ENCODE assay signal across 7 mouse cellular contexts in genomic region chr14:20891941-20892402, GRCm38 (mm10). TPM values are rescaled to one million over a fixed set of nuclear protein-coding genes. Genes with fewer than 3 reads are reported as not detected.
DNase-seq lines count a peak whose midpoint lies in the region; ATAC-seq lines count a peak whose summit lies in the region.

No protein-coding gene starts in this region.

- peak overlapping the region; percentile 86 for H3K27ac ChIP-seq in lung, embryonic 16.5 days (ENCODE audit: low read length)

- WGBS in lung, embryonic 16.5 days, result 27% methylated on average over 9 of the region's 9 CpGs

- H3K36me3 ChIP-seq in lung, embryonic 16.5 days (ENCODE audit: control insufficient read depth, insufficient read depth, low read length), result no peaks in the 10 kb centered on the region

- H3K4me3 ChIP-seq in lung, embryonic 16.5 days (ENCODE audit: low read length), result no peak overlapping the region

- H3K27me3 ChIP-seq in lung, embryonic 16.5 days (ENCODE audit: control insufficient read depth, insufficient read depth, low read depth, low read length), result no peaks in the 10 kb centered on the region

- no peak overlapping the region for H3K9ac ChIP-seq in lung, embryonic 16.5 days (ENCODE audit: low read length)

- H3K4me2 ChIP-seq in lung, embryonic 16.5 days (ENCODE audit: low read depth, low read length), result no peak overlapping the region; the same call in 1 of the 2 replicates

- peaks cover 13% of the 10 kb centered on the region for H3K4me1 ChIP-seq in lung, embryonic 16.5 days (replicated peaks; ENCODE audit: control insufficient read depth, insufficient read depth, low read length)

- DNase-seq in Muller cell, postnatal 12 days (ENCODE audit: inconsistent ontology term), result peak; percentile 99
- peak; percentile 37 for DNase-seq in brain, embryonic 18.5 days (ENCODE audit: low read depth, low spot score)
- peak; percentile 44 to 64 for DNase-seq in heart, adult 18-20 months
- DNase-seq in kidney, postnatal 14 days, result peak; percentile 51
- peak; percentile 9 for DNase-seq in right cerebral cortex, postnatal 14 days
- DNase-seq in cerebellum, postnatal 36 days, result no peak

- ATAC-seq in lung, embryonic 16.5 days (ENCODE audit: low read depth), result peak; percentile 82

- no peaks in the 10 kb centered on the region for H3K9me3 ChIP-seq in lung, embryonic 16.5 days (ENCODE audit: control insufficient read depth, low read length)

RNA-seq across cellular contexts. Expression of gene Vcl, which starts 37.2 kb away (rescaled TPM):
- 100 to 1,000 TPM; 105 to 116 TPM for total RNA-seq in heart, adult 18-20 months (2021)
- 70.5 and 72.3 TPM in 2 replicates for polyA plus RNA-seq in lung, embryonic 16.5 days (2015; fragmentation: Nextera tagmentation; extraction: Ambion mirVana)

RNA-seq across cellular contexts. Expression of gene Plau, which starts 55.5 kb away (rescaled TPM):
- 1 to 10 TPM; 3.8 to 4.0 TPM for total RNA-seq in heart, adult 18-20 months (2021)
- polyA plus RNA-seq in lung, embryonic 16.5 days (2015; fragmentation: Nextera tagmentation; extraction: Ambion mirVana), result 1.8 and 2.1 TPM in 2 replicates

Comparison
In these comparisons a context has a peak if more than half of its experiments do, and no peak if none do; other contexts are left out.
1. DNase-seq: peak in Muller cell, postnatal 12 days (single experiment), brain, embryonic 18.5 days (single experiment), heart, adult 18-20 months (2 of 2), kidney, postnatal 14 days (single experiment) and right cerebral cortex, postnatal 14 days (single experiment); none in cerebellum, postnatal 36 days (0 of 2).